Mouse (Mus musculus): ENCODE measurements around the gene Trmt11. TPM values are rescaled to one million over a fixed set of nuclear protein-coding genes. Genes with fewer than 3 reads are reported as not detected.
"Not testable (repeated sequence)": the region's sequence is repeated elsewhere in the genome, so short reads cannot be mapped to it uniquely, and the experiment has no call there.

Trmt11 gene
- total RNA-seq, 2 experiments from 2014 or later = 7.5 to 7.7 TPM

GRCm38 (mm10) chr10:30577670-30578280 is 22.8 kb downstream of the Trmt11 start:
- intact Hi-C loops (cut with DNase I) = no loop called here
- DNase-seq (ENCODE audit: extremely low spot score in 1 of 2, low spot score in 2 of 2) = no peak

- no peak for DNase-seq (ENCODE audit: extremely low spot score in 1 of 2, low spot score in 2 of 2)
- intact Hi-C loops (cut with DNase I) = no loop called here
Measured at GRCm38 (mm10) chr10:30566364-30566763, 34.2 kb downstream of the Trmt11 start.

- DNase-seq (ENCODE audit: extremely low spot score in 1 of 2, low spot score in 2 of 2) = no peak
Measured at GRCm38 (mm10) chr10:30564651-30565050, 35.9 kb downstream of the Trmt11 start.

GRCm38 (mm10) chr10:30555686-30556578 is 44.6 kb downstream of the Trmt11 start:
- intact Hi-C loops (cut with DNase I) = no loop called here
- DNase-seq (ENCODE audit: extremely low spot score in 1 of 2, low spot score in 2 of 2) = no peak

More at GRCm38 (mm10) chr10:30564651-30565050, 35.9 kb downstream of the Trmt11 start:
- intact Hi-C loops (cut with DNase I) = no loop called here

GRCm38 (mm10) chr10:30552377-30552776 is 48.2 kb downstream of the Trmt11 start:
- intact Hi-C loops (cut with DNase I) = no loop called here
- no peak for DNase-seq (ENCODE audit: extremely low spot score in 1 of 2, low spot score in 2 of 2)

GRCm38 (mm10) chr10:30549974-30550373 is 50.6 kb downstream of the Trmt11 start:
- DNase-seq (ENCODE audit: extremely low spot score in 1 of 2, low spot score in 2 of 2) = no peak
- intact Hi-C loops (cut with DNase I) = no loop called here

- no peak for DNase-seq (ENCODE audit: extremely low spot score in 1 of 2, low spot score in 2 of 2)
- intact Hi-C loops (cut with DNase I) = loop anchor here (5.0 kb wide), 1 partner anchor 1006 kb away; no protein-coding TSS in a partner anchor
Measured at GRCm38 (mm10) chr10:30538538-30538815, 62.1 kb downstream of the Trmt11 start.

GRCm38 (mm10) chr10:30537734-30538537 is 62.6 kb downstream of the Trmt11 start:
- intact Hi-C loops (cut with DNase I) = loop anchor here (5.0 kb wide), 1 partner anchor 1006 kb away; no protein-coding TSS in a partner anchor
- peak in 1 of 2 experiments; percentile 56 for DNase-seq (ENCODE audit: extremely low spot score in 1 of 2, low spot score in 2 of 2)

- intact Hi-C loops (cut with DNase I) = loop anchor here (5.0 kb wide), 1 partner anchor 1004 kb away; no protein-coding TSS in a partner anchor
- not testable (repeated sequence) for DNase-seq (ENCODE audit: extremely low spot score in 1 of 2, low spot score in 2 of 2)
Measured at GRCm38 (mm10) chr10:30535930-30536329, 64.6 kb downstream of the Trmt11 start.

- intact Hi-C loops (cut with DNase I) = no loop called here
Measured at GRCm38 (mm10) chr10:30527122-30527521, 73.4 kb downstream of the Trmt11 start.

GRCm38 (mm10) chr10:30521727-30522126 is 78.8 kb downstream of the Trmt11 start:
- DNase-seq (ENCODE audit: extremely low spot score in 1 of 2, low spot score in 2 of 2) = no peak
- intact Hi-C loops (cut with DNase I) = no loop called here

More at GRCm38 (mm10) chr10:30527122-30527521, 73.4 kb downstream of the Trmt11 start:
- no peak for DNase-seq (ENCODE audit: extremely low spot score in 1 of 2, low spot score in 2 of 2)

- intact Hi-C loops (cut with DNase I) = no loop called here
- DNase-seq (ENCODE audit: extremely low spot score in 1 of 2, low spot score in 2 of 2) = no peak
Measured at GRCm38 (mm10) chr10:30519143-30519542, 81.4 kb downstream of the Trmt11 start.

GRCm38 (mm10) chr10:30517224-30517623 is 83.3 kb downstream of the Trmt11 start:
- no peak for DNase-seq (ENCODE audit: extremely low spot score in 1 of 2, low spot score in 2 of 2)
- intact Hi-C loops (cut with DNase I) = no loop called here

GRCm38 (mm10) chr10:30516771-30517170 is 83.8 kb downstream of the Trmt11 start:
- intact Hi-C loops (cut with DNase I) = no loop called here
- no peak for DNase-seq (ENCODE audit: extremely low spot score in 1 of 2, low spot score in 2 of 2)

- no peak for DNase-seq (ENCODE audit: extremely low spot score in 1 of 2, low spot score in 2 of 2)
- intact Hi-C loops (cut with DNase I) = no loop called here
Measured at GRCm38 (mm10) chr10:30504736-30505135, 95.8 kb downstream of the Trmt11 start.

- intact Hi-C loops (cut with DNase I) = no loop called here
Measured at GRCm38 (mm10) chr10:30503168-30503567, 97.4 kb downstream of the Trmt11 start.

GRCm38 (mm10) chr10:30502718-30503117 is 97.8 kb downstream of the Trmt11 start:
- intact Hi-C loops (cut with DNase I) = no loop called here
- no peak for DNase-seq (ENCODE audit: extremely low spot score in 1 of 2, low spot score in 2 of 2)

More at GRCm38 (mm10) chr10:30503168-30503567, 97.4 kb downstream of the Trmt11 start:
- no peak for DNase-seq (ENCODE audit: extremely low spot score in 1 of 2, low spot score in 2 of 2)

GRCm38 (mm10) chr10:30498223-30498622 is 102.3 kb downstream of the Trmt11 start:
- DNase-seq (ENCODE audit: extremely low spot score in 1 of 2, low spot score in 2 of 2); intact Hi-C loops (cut with DNase I): not testable (repeated sequence)

Measured in left cerebral cortex, postnatal 10 days (tissue).